In the genomic region with DNA sequence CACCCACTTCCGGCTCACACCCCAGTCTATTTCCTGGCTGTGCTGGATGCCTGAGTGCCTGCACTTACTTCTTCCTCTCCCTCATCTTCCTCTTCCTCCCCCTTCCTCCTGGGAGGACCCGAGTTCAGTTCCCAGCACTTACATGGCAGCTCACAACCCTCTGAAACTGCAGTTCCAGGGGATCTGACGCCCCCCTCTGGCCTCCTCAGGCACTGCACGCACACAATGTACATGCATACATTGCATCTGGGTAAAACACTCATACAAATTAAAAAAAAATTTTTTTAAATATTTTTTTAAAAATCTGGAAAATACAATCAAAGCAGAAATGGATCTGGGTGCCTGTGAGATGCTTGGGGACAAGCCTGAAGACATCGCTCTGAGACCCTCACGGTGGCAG, we compare ENCODE assay signal across 20 mouse cellular contexts. TPM values are rescaled to one million over a fixed set of nuclear protein-coding genes. Genes with fewer than 3 reads are reported as not detected.
"Had no signal": no experiment of that assay in that cellular context is flagged by ENCODE, and none has a peak within 500 bp of the region (broad histone marks: within the 10 kb centered on the region; RNA-seq: fewer than 3 reads in every experiment).

No protein-coding gene starts in this region.

- H3K4me3 ChIP-seq: kidney, embryonic 15.5 days; limb, embryonic 13.5 days; midbrain, embryonic 10.5 days; myocyte; neural tube, embryonic 15.5 days had no signal

- H3K4me2 ChIP-seq: kidney, embryonic 15.5 days; limb, embryonic 13.5 days; neural tube, embryonic 15.5 days had no signal

- H3K27me3 ChIP-seq: kidney, embryonic 15.5 days; limb, embryonic 13.5 days; neural tube, embryonic 15.5 days had no signal

- H3K36me3 ChIP-seq: kidney, embryonic 15.5 days; limb, embryonic 13.5 days; midbrain, embryonic 10.5 days; neural tube, embryonic 15.5 days had no signal

- DNase-seq: kidney, adult 18-20 months; kidney, postnatal 14 days; layer of hippocampus, adult 9-11 months; layer of hippocampus, postnatal 36 days; left cerebral cortex, postnatal 4 days; lung, adult 2 months; lung, postnatal 10 days; lung, postnatal 4 days; thymus, postnatal 36 days had no signal

- H3K4me1 ChIP-seq: kidney, embryonic 15.5 days; limb, embryonic 13.5 days; neural tube, embryonic 15.5 days had no signal

- H3K9ac ChIP-seq: kidney, embryonic 15.5 days; limb, embryonic 13.5 days; liver, embryonic 14.5 days; neural tube, embryonic 15.5 days had no signal

- H3K9me3 ChIP-seq: kidney, embryonic 15.5 days; limb, embryonic 13.5 days; midbrain, embryonic 10.5 days; neural tube, embryonic 15.5 days had no signal

- H3K27ac ChIP-seq: kidney, embryonic 15.5 days; limb, embryonic 13.5 days; liver, embryonic 14.5 days; midbrain, embryonic 10.5 days; neural tube, embryonic 15.5 days had no signal

RNA-seq across cellular contexts. Expression of a gene that starts 16.4 kb away (rescaled TPM):
- total RNA-seq: liver, adult 2 months had no signal

RNA-seq across cellular contexts. Expression of a gene that starts 36.7 kb away (rescaled TPM):
- total RNA-seq: layer of hippocampus, postnatal 36 days; left cerebral cortex, postnatal 4 days; liver, adult 2 months; megakaryocyte, adult 5-6 weeks had no signal
- polyA plus RNA-seq: kidney, embryonic 15.5 days; large intestine, adult 2 months; limb, embryonic 13.5 days; liver, adult 2 months; liver, embryonic 14.5 days; lung, adult 2 months; midbrain, embryonic 10.5 days; myocyte; neural tube, embryonic 11.5 days; neural tube, embryonic 15.5 days; thymus, postnatal 0 days had no signal

RNA-seq across cellular contexts. Expression of a gene that starts 57.0 kb away (rescaled TPM):
- total RNA-seq: liver, adult 2 months; megakaryocyte, adult 5-6 weeks had no signal
- polyA plus RNA-seq: liver, embryonic 14.5 days; neural tube, embryonic 11.5 days had no signal
